Mouse (Mus musculus): ENCODE measurements at regions not wholly inside any gene's neighbourhood (a gene's known extent, or its start where the extent isn't known, plus 50 kb on each side); places are given as distances from the start of the nearest gene placed in this dataset.

- H3K27ac ChIP-seq (ENCODE audit: control insufficient read depth, insufficient read depth, low read length): no peak overlapping the region
Observed at GRCm38 (mm10) chr11:21428749-21429148, 57.7 kb upstream of the Ugp2 start.

DNA sequence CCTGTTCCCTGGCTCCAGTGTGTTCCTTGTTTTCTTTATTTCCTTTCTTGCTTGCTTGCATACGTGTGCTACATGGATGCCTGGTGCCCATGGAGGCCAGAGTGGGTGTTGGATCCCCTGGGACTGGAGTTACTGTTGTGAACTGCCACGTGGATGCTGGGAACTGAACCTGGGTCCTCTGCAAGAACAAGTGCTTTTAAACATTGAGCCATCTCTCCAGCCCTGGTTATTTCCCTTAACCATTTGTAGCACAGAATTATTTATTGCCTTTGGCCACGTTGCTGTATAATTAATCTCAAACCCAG lies 57.0 kb upstream of the Ugp2 start:
- WGBS: 85% methylated on average over 3 of the region's 3 CpGs
- H3K27me3 ChIP-seq (ENCODE audit: control insufficient read depth, insufficient read depth, low read length): no peaks in the 10 kb centered on the region
- DNase-seq: no peak
- H3K36me3 ChIP-seq (ENCODE audit: control insufficient read depth, insufficient read depth, low read length): no peaks in the 10 kb centered on the region
- no peak overlapping the region for H3K4me3 ChIP-seq (ENCODE audit: control insufficient read depth, insufficient read depth, low read length)
- TF ChIP-seq POLR2A (IDR thresholded peaks at IDR 0.05; ENCODE audit: control insufficient read depth, extremely low read depth, insufficient read depth, low read length, poor library complexity): no peak
- no peak for TF ChIP-seq CTCF (IDR thresholded peaks at IDR 0.05; ENCODE audit: borderline replicate concordance, control insufficient read depth, extremely low read depth, insufficient read depth, low read length, poor library complexity)
- no peak overlapping the region for H3K27ac ChIP-seq (ENCODE audit: control insufficient read depth, insufficient read depth, low read length)
- peaks cover 3% of the 10 kb centered on the region; the same call in 1 of the 2 replicates for H3K4me1 ChIP-seq (replicated peaks; ENCODE audit: control insufficient read depth, insufficient read depth, low read length)

More at GRCm38 (mm10) chr11:21428749-21429148, 57.7 kb upstream of the Ugp2 start:
- no peak for DNase-seq
- Histone ChIP-seq H3K4me3 (ENCODE audit: control insufficient read depth, insufficient read depth, low read length) (no peak overlapping the region), H3K36me3 (ENCODE audit: control insufficient read depth, insufficient read depth, low read length) (no peaks in the 10 kb centered on the region), H3K4me1 (replicated peaks; ENCODE audit: control insufficient read depth, insufficient read depth, low read length) (peaks cover 3% of the 10 kb centered on the region; the same call in 1 of the 2 replicates), H3K27me3 (ENCODE audit: control insufficient read depth, insufficient read depth, low read length) (no peaks in the 10 kb centered on the region)
- no peak for TF ChIP-seq POLR2A (IDR thresholded peaks at IDR 0.05; ENCODE audit: control insufficient read depth, extremely low read depth, insufficient read depth, low read length, poor library complexity)
- no peak for TF ChIP-seq CTCF (IDR thresholded peaks at IDR 0.05; ENCODE audit: borderline replicate concordance, control insufficient read depth, extremely low read depth, insufficient read depth, low read length, poor library complexity)
- WGBS: 95% methylated on average over 6 of the region's 6 CpGs

DNA sequence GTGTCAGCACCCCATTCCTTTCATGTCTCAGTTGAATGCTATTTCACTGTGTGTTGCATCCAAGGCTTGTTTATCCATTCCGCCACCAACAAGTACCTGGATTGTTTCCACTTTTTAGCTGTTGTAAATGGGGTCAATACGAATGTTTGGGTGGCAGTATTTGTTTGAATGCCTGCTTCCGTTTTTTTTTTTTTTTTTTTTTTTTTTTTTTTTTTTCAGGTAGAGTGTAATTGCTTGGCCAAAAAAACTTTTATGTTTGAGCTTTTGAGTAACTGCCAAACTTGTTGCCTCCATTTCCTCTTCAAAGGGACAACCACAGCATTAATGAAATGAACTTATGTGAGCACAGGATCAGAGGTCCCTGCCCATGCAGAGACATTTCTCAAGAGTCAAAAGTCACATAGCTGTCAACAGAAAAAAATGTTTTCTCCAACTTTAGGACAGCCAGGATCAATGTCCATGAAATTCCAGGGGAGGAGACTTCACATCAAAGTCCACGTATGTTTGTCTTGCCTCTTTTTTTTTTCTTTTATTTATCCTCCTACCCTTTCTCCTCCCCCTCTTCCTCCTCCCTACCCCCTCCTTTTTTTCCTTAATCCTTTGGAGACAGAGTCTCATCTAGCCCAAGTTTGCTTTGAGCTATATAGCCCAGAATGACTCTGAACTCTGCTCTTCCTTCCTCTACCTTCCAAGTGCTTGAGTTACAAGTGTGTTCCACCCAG lies 56.5 kb upstream of the Ugp2 start:
- H3K27me3 ChIP-seq (ENCODE audit: control insufficient read depth, insufficient read depth, low read length): no peaks in the 10 kb centered on the region
- no peak for DNase-seq
- peaks cover 3% of the 10 kb centered on the region; the same call in 1 of the 2 replicates for H3K4me1 ChIP-seq (replicated peaks; ENCODE audit: control insufficient read depth, insufficient read depth, low read length)
- no peak for TF ChIP-seq CTCF (IDR thresholded peaks at IDR 0.05; ENCODE audit: borderline replicate concordance, control insufficient read depth, extremely low read depth, insufficient read depth, low read length, poor library complexity)
- no peak for TF ChIP-seq POLR2A (IDR thresholded peaks at IDR 0.05; ENCODE audit: control insufficient read depth, extremely low read depth, insufficient read depth, low read length, poor library complexity)
- H3K4me3 ChIP-seq (ENCODE audit: control insufficient read depth, insufficient read depth, low read length): no peak overlapping the region
- H3K36me3 ChIP-seq (ENCODE audit: control insufficient read depth, insufficient read depth, low read length): no peaks in the 10 kb centered on the region
- 77% methylated on average over 4 of the region's 4 CpGs for WGBS
- no peak overlapping the region for H3K27ac ChIP-seq (ENCODE audit: control insufficient read depth, insufficient read depth, low read length)

DNA sequence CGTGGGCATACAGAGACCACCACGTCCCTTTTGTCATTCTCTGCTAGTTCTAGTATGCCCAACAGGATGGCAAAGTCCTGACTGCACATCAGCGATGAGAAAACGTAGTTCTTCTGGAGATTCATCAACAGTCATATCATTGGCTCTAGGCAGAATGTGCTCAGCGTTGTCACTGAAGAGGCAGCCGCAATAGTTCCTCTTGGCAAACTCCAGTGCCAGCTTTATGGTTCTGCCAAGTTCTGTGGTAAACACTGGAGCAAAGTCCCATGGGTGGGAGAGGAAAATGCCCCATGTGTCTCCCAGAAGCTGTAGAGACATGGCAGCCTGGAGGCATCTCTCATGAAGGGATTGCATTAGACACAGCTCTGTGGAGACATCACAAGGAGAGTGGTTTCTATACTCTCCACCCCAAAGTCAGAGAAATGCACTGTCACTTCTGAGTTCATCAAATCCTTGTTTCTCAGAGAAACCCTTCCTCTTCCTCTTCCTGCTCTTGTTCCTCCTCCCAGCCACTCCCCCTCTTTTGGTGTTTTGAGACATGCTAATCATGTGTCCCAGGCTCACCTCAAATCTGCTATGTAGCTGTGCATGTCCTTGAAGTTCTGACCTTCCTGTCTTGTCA lies 54.6 kb upstream of the Ugp2 start:
- Histone ChIP-seq H3K27ac (ENCODE audit: control insufficient read depth, insufficient read depth, low read length) (no peak overlapping the region), H3K4me3 (ENCODE audit: control insufficient read depth, insufficient read depth, low read length) (no peak overlapping the region), H3K4me1 (replicated peaks; ENCODE audit: control insufficient read depth, insufficient read depth, low read length) (peaks cover 3% of the 10 kb centered on the region; the same call in 1 of the 2 replicates), H3K36me3 (ENCODE audit: control insufficient read depth, insufficient read depth, low read length) (no peaks in the 10 kb centered on the region), H3K27me3 (ENCODE audit: control insufficient read depth, insufficient read depth, low read length) (no peaks in the 10 kb centered on the region)
- WGBS: 62% methylated on average over 6 of the region's 6 CpGs
- peak; percentile 12 for DNase-seq
- TF ChIP-seq CTCF (IDR thresholded peaks at IDR 0.05; ENCODE audit: borderline replicate concordance, control insufficient read depth, extremely low read depth, insufficient read depth, low read length, poor library complexity): no peak
- TF ChIP-seq POLR2A (IDR thresholded peaks at IDR 0.05; ENCODE audit: control insufficient read depth, extremely low read depth, insufficient read depth, low read length, poor library complexity): no peak

GRCm38 (mm10) chr11:21424345-21424744 lies 53.3 kb upstream of the Ugp2 start:
- no peak for DNase-seq
- peaks cover 3% of the 10 kb centered on the region; the same call in 1 of the 2 replicates for H3K4me1 ChIP-seq (replicated peaks; ENCODE audit: control insufficient read depth, insufficient read depth, low read length)
- H3K27me3 ChIP-seq (ENCODE audit: control insufficient read depth, insufficient read depth, low read length): no peaks in the 10 kb centered on the region
- no peak overlapping the region for H3K4me3 ChIP-seq (ENCODE audit: control insufficient read depth, insufficient read depth, low read length)
- H3K27ac ChIP-seq (ENCODE audit: control insufficient read depth, insufficient read depth, low read length): no peak overlapping the region
- no peaks in the 10 kb centered on the region for H3K36me3 ChIP-seq (ENCODE audit: control insufficient read depth, insufficient read depth, low read length)
- TF ChIP-seq CTCF (IDR thresholded peaks at IDR 0.05; ENCODE audit: borderline replicate concordance, control insufficient read depth, extremely low read depth, insufficient read depth, low read length, poor library complexity) (no peak), POLR2A (IDR thresholded peaks at IDR 0.05; ENCODE audit: control insufficient read depth, extremely low read depth, insufficient read depth, low read length, poor library complexity) (no peak)

- 82% methylated on average over 2 of the region's 2 CpGs for WGBS
- DNase-seq: no peak
- TF ChIP-seq POLR2A (IDR thresholded peaks at IDR 0.05; ENCODE audit: control insufficient read depth, extremely low read depth, insufficient read depth, low read length, poor library complexity): no peak
- no peak for TF ChIP-seq CTCF (IDR thresholded peaks at IDR 0.05; ENCODE audit: borderline replicate concordance, control insufficient read depth, extremely low read depth, insufficient read depth, low read length, poor library complexity)
- Histone ChIP-seq H3K36me3 (ENCODE audit: control insufficient read depth, insufficient read depth, low read length) (no peaks in the 10 kb centered on the region), H3K27ac (ENCODE audit: control insufficient read depth, insufficient read depth, low read length) (no peak overlapping the region), H3K27me3 (ENCODE audit: control insufficient read depth, insufficient read depth, low read length) (no peaks in the 10 kb centered on the region), H3K4me3 (ENCODE audit: control insufficient read depth, insufficient read depth, low read length) (no peak overlapping the region), H3K4me1 (replicated peaks; ENCODE audit: control insufficient read depth, insufficient read depth, low read length) (peaks cover 3% of the 10 kb centered on the region; the same call in 1 of the 2 replicates)
Observed at GRCm38 (mm10) chr11:21422281-21422878, 51.4 kb upstream of the Ugp2 start.

Measured in thymus, adult 2 months (tissue).